Mouse (Mus musculus): Measurements from ENCODE around the gene Rdh5. TPM values are rescaled to one million over a fixed set of nuclear protein-coding genes. Genes with fewer than 3 reads are reported as not detected.

Gene Rdh5
- polyA plus RNA-seq, 1 experiment from 2014 or later: 13.0 TPM

- TF ChIP-seq CTCF (IDR thresholded peaks at IDR 0.05; ENCODE audit: low read depth): no peak
- H3K9ac ChIP-seq (ENCODE audit: low read depth, low read length): no peak overlapping the region
- H3K9me3 ChIP-seq (ENCODE audit: control insufficient read depth): no peaks in the 10 kb centered on the region
Measured at GRCm38 (mm10) chr10:128895952-128896693, 26.6 kb downstream of the Rdh5 start.

GRCm38 (mm10) chr10:128895437-128895836 is 27.3 kb downstream of the Rdh5 start:
- Histone ChIP-seq H3K4me3 (ENCODE audit: low read depth, low read length) (no peak overlapping the region), H3K9me3 (ENCODE audit: control insufficient read depth) (no peaks in the 10 kb centered on the region), H3K27me3 (replicated peaks; ENCODE audit: control insufficient read depth, insufficient read depth, low read length) (peaks cover 19% of the 10 kb centered on the region), H3K36me3 (ENCODE audit: control insufficient read depth, insufficient read depth) (no peaks in the 10 kb centered on the region), H3K9ac (ENCODE audit: low read depth, low read length) (no peak overlapping the region), H3K4me1 (replicated peaks; ENCODE audit: control insufficient read depth, insufficient read depth, low read length) (no peaks in the 10 kb centered on the region), H3K4me2 (replicated peaks; ENCODE audit: low read depth) (peak overlapping the region; percentile 37), H3K27ac (ENCODE audit: low read depth, low read length) (no peak overlapping the region)
- WGBS: under 1% methylated on average over 9 of the region's 9 CpGs
- TF ChIP-seq CTCF (IDR thresholded peaks at IDR 0.05; ENCODE audit: low read depth): peak; percentile 84
- peak; percentile 52; the same call in 1 of the 2 replicates for ATAC-seq

More at GRCm38 (mm10) chr10:128895952-128896693, 26.6 kb downstream of the Rdh5 start:
- H3K36me3 ChIP-seq (ENCODE audit: control insufficient read depth, insufficient read depth): no peaks in the 10 kb centered on the region
- 0 out of 2 replicates have a peak, but pooled peaks have one; percentile 20 for ATAC-seq
- H3K4me3 ChIP-seq (ENCODE audit: low read depth, low read length): no peak overlapping the region
- no peak overlapping the region for H3K27ac ChIP-seq (ENCODE audit: low read depth, low read length)
- 16% methylated on average over 17 of the region's 17 CpGs for WGBS
- H3K27me3 ChIP-seq (replicated peaks; ENCODE audit: control insufficient read depth, insufficient read depth, low read length): peaks cover 19% of the 10 kb centered on the region
- peak overlapping the region; percentile 37 for H3K4me2 ChIP-seq (replicated peaks; ENCODE audit: low read depth)
- no peaks in the 10 kb centered on the region for H3K4me1 ChIP-seq (replicated peaks; ENCODE audit: control insufficient read depth, insufficient read depth, low read length)

- H3K9me3 ChIP-seq (ENCODE audit: control insufficient read depth): no peaks in the 10 kb centered on the region
- H3K9ac ChIP-seq (ENCODE audit: low read depth, low read length): 0 out of 2 replicates have a peak overlapping the region, but pooled peaks have one; percentile 2
- no peaks in the 10 kb centered on the region for H3K4me1 ChIP-seq (replicated peaks; ENCODE audit: control insufficient read depth, insufficient read depth, low read length)
- H3K36me3 ChIP-seq (ENCODE audit: control insufficient read depth, insufficient read depth): no peaks in the 10 kb centered on the region
- no peak for ATAC-seq
- peak overlapping the region; percentile 100 for H3K4me2 ChIP-seq (replicated peaks; ENCODE audit: low read depth)
- 9% methylated on average over 9 of the region's 9 CpGs for WGBS
- peak overlapping the region; percentile 53 for H3K4me3 ChIP-seq (ENCODE audit: low read depth, low read length)
- H3K27me3 ChIP-seq (replicated peaks; ENCODE audit: control insufficient read depth, insufficient read depth, low read length): peaks cover 19% of the 10 kb centered on the region
- no peak overlapping the region for H3K27ac ChIP-seq (ENCODE audit: low read depth, low read length)
- no peak for TF ChIP-seq CTCF (IDR thresholded peaks at IDR 0.05; ENCODE audit: low read depth)
Measured at GRCm38 (mm10) chr10:128892246-128892645, 30.4 kb downstream of the Rdh5 start.

GRCm38 (mm10) chr10:128891296-128892094 is 31.2 kb downstream of the Rdh5 start, which contains the start of gene Gdf11:
Gene Gdf11 (minus strand): TSS chr10:128891718.
- Histone ChIP-seq H3K4me2 (replicated peaks; ENCODE audit: low read depth) (peak within 1 kb of the TSS; percentile 100), H3K9ac (ENCODE audit: low read depth, low read length) (peak within 1 kb of the TSS; percentile 60), H3K27ac (ENCODE audit: low read depth, low read length) (peak within 1 kb of the TSS; percentile 43; the same call in 1 of the 2 replicates), H3K9me3 (ENCODE audit: control insufficient read depth) (no peaks in the 10 kb centered on the region), H3K4me3 (ENCODE audit: low read depth, low read length) (peak within 1 kb of the TSS; percentile 53), H3K4me1 (replicated peaks; ENCODE audit: control insufficient read depth, insufficient read depth, low read length) (no peaks in the 10 kb centered on the region), H3K36me3 (ENCODE audit: control insufficient read depth, insufficient read depth) (no peaks in the 10 kb centered on the region), H3K27me3 (replicated peaks; ENCODE audit: control insufficient read depth, insufficient read depth, low read length) (peaks cover 17% of the 10 kb centered on the region)
- peak; percentile 36; the same call in 1 of the 2 replicates for TF ChIP-seq CTCF (IDR thresholded peaks at IDR 0.05; ENCODE audit: low read depth)
- under 1% methylated on average over 60 of the region's 89 CpGs for WGBS
- peak; percentile 30 for ATAC-seq

- 2% methylated on average over 40 of the region's 40 CpGs for WGBS
- Histone ChIP-seq H3K36me3 (ENCODE audit: control insufficient read depth, insufficient read depth) (0 out of 2 replicates have a peak, but pooled peaks cover 3% of the 10 kb centered on the region), H3K27ac (ENCODE audit: low read depth, low read length) (no peak overlapping the region), H3K4me3 (ENCODE audit: low read depth, low read length) (peak overlapping the region; percentile 53), H3K4me2 (replicated peaks; ENCODE audit: low read depth) (peak overlapping the region; percentile 100), H3K9ac (ENCODE audit: low read depth, low read length) (peak overlapping the region; percentile 60), H3K4me1 (replicated peaks; ENCODE audit: control insufficient read depth, insufficient read depth, low read length) (no peaks in the 10 kb centered on the region), H3K9me3 (ENCODE audit: control insufficient read depth) (no peaks in the 10 kb centered on the region), H3K27me3 (replicated peaks; ENCODE audit: control insufficient read depth, insufficient read depth, low read length) (peaks cover 9% of the 10 kb centered on the region; the same call in 1 of the 2 replicates)
- ATAC-seq: no peak; the same call in 1 of the 2 replicates
- no peak for TF ChIP-seq CTCF (IDR thresholded peaks at IDR 0.05; ENCODE audit: low read depth)
Measured at GRCm38 (mm10) chr10:128890383-128891295, 32.0 kb downstream of the Rdh5 start.

Data from intestine, postnatal 0 days (tissue).